Mouse (Mus musculus) neutrophil, adult 5-6 weeks (primary cell): ENCODE measurements around the gene Sem1. TPM values are rescaled to one million over a fixed set of nuclear protein-coding genes. Genes with fewer than 3 reads are reported as not detected.
"Not testable (repeated sequence)": the region's sequence is repeated elsewhere in the genome, so short reads cannot be mapped to it uniquely, and the experiment has no call there.

Experiments
- ATAC-seq: fragments of 151-379, 151-347 bp; 2 replicates; pipeline ENCODE4 v1.8.0; 2017; ENCODE audit warnings: mild to moderate bottlenecking, moderate TSS enrichment; ENCODE audit not compliant: insufficient number of reproducible peaks, poor library complexity, low FRiP score, severe bottlenecking; ENCODE audit errors: extremely low read depth
- total RNA-seq: library from RNA; stranded (forward); fragments of 200-1000 nt; gene quantifications from 2 replicates; pipeline ENCODE4 v1.2.3, GENCODE M21; 2017

The Sem1 gene
- total RNA-seq, 1 experiment from 2014 or later, result 98.7 TPM

GRCm38 (mm10) chr6:6536359-6536758 lies 42.1 kb downstream of the Sem1 start:
- not testable (repeated sequence) for ATAC-seq
